Comparison of ENCODE assay signal across 22 mouse cellular contexts in genomic region chr19:9940903-9941302, GRCm38 (mm10). TPM values are rescaled to one million over a fixed set of nuclear protein-coding genes. Genes with fewer than 3 reads are reported as not detected.
DNase-seq lines count a peak whose midpoint lies in the region; ATAC-seq and TF ChIP-seq lines count a peak whose summit lies in the region.
"Had no signal": no experiment of that assay in that cellular context is flagged by ENCODE, and none has a peak within 500 bp of the region (broad histone marks: within the 10 kb centered on the region; RNA-seq: fewer than 3 reads in every experiment).

No protein-coding gene starts in this region.

- WGBS in kidney, embryonic 16.5 days: 53% methylated on average over 4 of the region's 4 CpGs

- no peak for TF ChIP-seq POLR2A in ES-Bruce4 (IDR thresholded peaks at IDR 0.05; ENCODE audit: insufficient read depth, low read length)
- TF ChIP-seq POLR2A in cortical plate, adult 2 months (IDR thresholded peaks at IDR 0.05; ENCODE audit: extremely low read depth, insufficient read depth, low read length): no peak

- H3K27me3 ChIP-seq in ES-Bruce4 (ENCODE audit: control insufficient read depth, insufficient read depth, low read length, poor library complexity, severe bottlenecking): no peaks in the 10 kb centered on the region
- no peaks in the 10 kb centered on the region for H3K27me3 ChIP-seq in kidney, embryonic 16.5 days (ENCODE audit: insufficient read depth, low read length)
- H3K27me3 ChIP-seq: heart, embryonic 15.5 days; hindbrain, embryonic 15.5 days had no signal

- peak; percentile 21 for DNase-seq in embryo, embryonic 10 days (ENCODE audit: low spot score)
- DNase-seq in embryo, embryonic 9.5 days (ENCODE audit: extremely low spot score): no peak
- peak; percentile 83 for DNase-seq in layer of hippocampus, adult 9-11 months
- no peak for DNase-seq in layer of hippocampus, postnatal 25 days (ENCODE audit: extremely low spot score in 1 of 2, low spot score in 1 of 2)
- DNase-seq: adrenal gland, adult 2 months; B cell, adult 2 months; cerebellum, postnatal 36 days; gastrocnemius, adult 2 months; heart, adult 18-20 months; kidney, adult 11 months; kidney, postnatal 36 days; left cerebral cortex, postnatal 4 days; thymus, postnatal 4 days had no signal

- no peaks in the 10 kb centered on the region for H3K36me3 ChIP-seq in ES-Bruce4 (ENCODE audit: control insufficient read depth, insufficient read depth, low read length, poor library complexity, severe bottlenecking)
- no peaks in the 10 kb centered on the region for H3K36me3 ChIP-seq in kidney, embryonic 16.5 days (ENCODE audit: insufficient read depth, low read length)
- H3K36me3 ChIP-seq: heart, embryonic 15.5 days; hindbrain, embryonic 15.5 days had no signal

- TF ChIP-seq CTCF in ES-Bruce4 (IDR thresholded peaks at IDR 0.05; ENCODE audit: low read depth, low read length): no peak
- no peak for TF ChIP-seq CTCF in cortical plate, adult 2 months (IDR thresholded peaks at IDR 0.05; ENCODE audit: extremely low read depth, insufficient read depth, low read length)

- no peak for ATAC-seq in kidney, embryonic 16.5 days (ENCODE audit: low FRiP score, low TSS enrichment)
- ATAC-seq: forebrain, embryonic 14.5 days had no signal

- no peaks in the 10 kb centered on the region for H3K9me3 ChIP-seq in ES-Bruce4 (replicated peaks; ENCODE audit: control insufficient read depth, insufficient read depth, low read length, poor library complexity, severe bottlenecking)
- no peaks in the 10 kb centered on the region for H3K9me3 ChIP-seq in kidney, embryonic 16.5 days (ENCODE audit: low read length)
- H3K9me3 ChIP-seq: heart, embryonic 15.5 days; hindbrain, embryonic 15.5 days had no signal

- no peak overlapping the region for H3K9ac ChIP-seq in ES-Bruce4 (ENCODE audit: low read depth, poor library complexity, severe bottlenecking)
- no peak overlapping the region for H3K9ac ChIP-seq in kidney, embryonic 16.5 days (replicated peaks; ENCODE audit: low read length)
- H3K9ac ChIP-seq: heart, embryonic 15.5 days; hindbrain, embryonic 15.5 days had no signal

- H3K4me3 ChIP-seq in ES-Bruce4 (ENCODE audit: low read depth, low read length): no peak overlapping the region
- H3K4me3 ChIP-seq in cortical plate, adult 2 months (ENCODE audit: insufficient read depth, low read length): no peak overlapping the region
- H3K4me3 ChIP-seq in kidney, embryonic 16.5 days (ENCODE audit: low read length): no peak overlapping the region
- H3K4me3 ChIP-seq: gastrocnemius, adult 2 months; heart, embryonic 15.5 days; hindbrain, embryonic 15.5 days; megakaryocyte, embryonic 14.5 days had no signal

- H3K4me1 ChIP-seq in ES-Bruce4 (ENCODE audit: control insufficient read depth, insufficient read depth, low read length): peaks cover 4% of the 10 kb centered on the region
- H3K4me1 ChIP-seq in cortical plate, adult 2 months (ENCODE audit: control insufficient read depth, insufficient read depth, low read length): peaks cover 2% of the 10 kb centered on the region; the same call in 1 of the 2 replicates
- peaks cover 19% of the 10 kb centered on the region for H3K4me1 ChIP-seq in kidney, embryonic 16.5 days (ENCODE audit: insufficient read depth, low read length)
- H3K4me1 ChIP-seq: hindbrain, embryonic 15.5 days had no signal

- 0 out of 2 replicates have a peak overlapping the region, but pooled peaks have one; percentile 2 for H3K27ac ChIP-seq in ES-Bruce4 (ENCODE audit: insufficient read depth, low read length)
- H3K27ac ChIP-seq in cortical plate, adult 2 months (ENCODE audit: insufficient read depth, low read length): peak overlapping the region; percentile 84
- no peak overlapping the region for H3K27ac ChIP-seq in kidney, embryonic 16.5 days (ENCODE audit: low read length)
- H3K27ac ChIP-seq: gastrocnemius, adult 2 months; heart, embryonic 15.5 days; hindbrain, embryonic 15.5 days; stomach, postnatal 0 days had no signal

- peak; percentile 69; the same call in 1 of the 2 replicates for TF ChIP-seq EP300 in ES-Bruce4 (IDR thresholded peaks at IDR 0.05; ENCODE audit: insufficient read depth, low read depth, low read length)

- H3K4me2 ChIP-seq in kidney, embryonic 16.5 days (replicated peaks; ENCODE audit: low read depth, low read length): no peak overlapping the region
- H3K4me2 ChIP-seq: heart, embryonic 15.5 days; hindbrain, embryonic 15.5 days; liver, embryonic 11.5 days had no signal

RNA-seq across cellular contexts. Expression of gene Fth1, which starts 39.5 kb away (rescaled TPM):
- 1,000 to 10,000 TPM; 2,794 to 3,082 TPM for total RNA-seq in layer of hippocampus, postnatal 25 days (2021)
- 606 and 634 TPM in 2 replicates for polyA plus RNA-seq in ES-Bruce4 (2011; ENCODE audit: insufficient read depth, insufficient read length, low read depth, missing spikeins)
- polyA plus RNA-seq in cortical plate, adult 2 months (2012; rRNA removed): 5,395 and 6,156 TPM in 2 replicates
- 1,651 and 1,666 TPM in 2 replicates for polyA plus RNA-seq in kidney, embryonic 16.5 days (2015; fragmentation: Nextera tagmentation; extraction: Ambion mirVana)

RNA-seq across cellular contexts. Expression of gene Incenp, which starts 41.6 kb away (rescaled TPM):
- 10 to 100 TPM; 13.2 to 14.8 TPM for total RNA-seq in layer of hippocampus, postnatal 25 days (2021)
- 157 and 167 TPM in 2 replicates for polyA plus RNA-seq in ES-Bruce4 (2011; ENCODE audit: insufficient read depth, insufficient read length, low read depth, missing spikeins)
- polyA plus RNA-seq in cortical plate, adult 2 months (2012; rRNA removed): 23.7 and 26.3 TPM in 2 replicates
- 99.9 and 106 TPM in 2 replicates for polyA plus RNA-seq in kidney, embryonic 16.5 days (2015; fragmentation: Nextera tagmentation; extraction: Ambion mirVana)

Comparison
In these comparisons a context has a peak if more than half of its experiments do, and no peak if none do; other contexts are left out.
1. DNase-seq: peak in embryo, embryonic 10 days (single experiment) and layer of hippocampus, adult 9-11 months (single experiment); none in embryo, embryonic 9.5 days (single experiment) and layer of hippocampus, postnatal 25 days (0 of 2).